Mouse (Mus musculus): ENCODE results near the gene Mrpl37.
A peak's percentile ranks its signal among the peaks of the same experiment; 100 is the strongest.

The Mrpl37 gene

DNA sequence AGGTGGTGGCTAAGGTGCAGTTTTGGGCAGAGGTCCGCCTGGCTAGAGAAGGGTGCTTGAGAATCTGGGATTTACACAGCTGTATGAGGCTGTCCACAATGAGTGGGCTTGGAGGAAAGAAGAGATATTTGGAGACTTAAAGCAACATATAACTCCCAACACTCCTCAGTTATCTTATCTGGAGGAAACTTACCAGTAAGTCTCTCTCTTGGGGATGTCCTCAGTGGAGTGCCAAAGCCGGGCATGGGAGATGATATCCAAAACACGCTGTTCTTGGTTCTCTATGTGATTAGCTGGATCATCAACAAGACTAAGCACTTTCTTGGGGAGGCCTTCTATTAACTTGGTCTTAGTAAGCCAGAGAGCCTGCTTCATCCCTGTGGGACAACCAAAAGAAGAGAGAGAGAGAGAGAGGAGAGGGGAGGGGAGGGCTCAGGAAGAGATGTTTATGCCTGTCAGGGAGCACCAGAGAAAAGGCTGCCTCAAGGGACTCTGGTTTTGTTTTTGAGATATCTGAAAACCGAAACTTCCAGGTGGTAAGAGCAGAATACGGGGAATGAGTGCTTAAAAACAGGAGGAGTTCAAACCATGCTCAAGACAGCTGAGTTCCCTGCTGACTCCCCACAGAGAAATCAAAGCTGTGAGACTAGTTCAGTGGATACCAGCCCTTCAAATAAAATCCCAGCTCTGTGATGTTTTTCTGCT is 2.1 kb downstream of the Mrpl37 start:
- no peak for DNase-seq (ENCODE audit: low spot score)

DNA sequence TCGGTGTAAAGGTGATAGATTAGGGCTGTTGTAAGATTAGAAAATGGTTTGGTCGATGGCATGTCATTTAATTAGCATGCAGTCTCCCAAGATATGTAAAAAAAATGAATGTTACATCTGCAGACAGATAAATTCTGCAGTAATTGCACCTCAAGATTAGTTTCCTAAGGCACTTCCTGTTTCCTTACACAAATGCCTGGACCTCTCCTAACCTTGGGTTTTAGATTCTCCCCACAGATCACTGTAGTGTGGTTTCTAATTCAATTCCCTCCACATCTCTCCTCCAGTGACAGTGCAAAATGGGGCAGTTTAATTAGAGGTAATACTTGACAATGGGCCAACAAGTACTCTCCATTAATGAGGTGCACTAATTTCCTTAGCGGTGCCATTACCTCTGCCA is 3.5 kb downstream of the Mrpl37 start:
- DNase-seq (ENCODE audit: low spot score): no peak

DNA sequence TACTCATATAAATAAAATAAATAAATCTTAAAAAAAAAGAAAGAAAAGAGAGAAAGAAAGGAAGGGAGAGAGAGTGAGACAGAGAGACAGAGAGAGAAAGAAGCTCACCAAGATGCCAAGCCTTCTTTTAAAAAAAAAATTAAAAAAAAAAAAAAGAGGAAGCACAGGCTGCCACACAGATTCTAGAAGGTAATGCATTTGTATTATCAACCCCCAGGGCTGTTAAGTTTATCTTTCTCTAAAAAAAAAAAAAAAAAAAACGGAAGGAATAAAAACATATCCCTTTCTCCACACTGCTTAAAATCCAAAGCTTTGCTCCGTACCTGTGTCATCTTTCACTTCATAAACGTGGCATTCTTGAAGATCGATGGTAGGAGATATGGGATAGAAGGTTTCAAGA is 5.1 kb downstream of the Mrpl37 start:
- DNase-seq (ENCODE audit: low spot score): no peak

DNA sequence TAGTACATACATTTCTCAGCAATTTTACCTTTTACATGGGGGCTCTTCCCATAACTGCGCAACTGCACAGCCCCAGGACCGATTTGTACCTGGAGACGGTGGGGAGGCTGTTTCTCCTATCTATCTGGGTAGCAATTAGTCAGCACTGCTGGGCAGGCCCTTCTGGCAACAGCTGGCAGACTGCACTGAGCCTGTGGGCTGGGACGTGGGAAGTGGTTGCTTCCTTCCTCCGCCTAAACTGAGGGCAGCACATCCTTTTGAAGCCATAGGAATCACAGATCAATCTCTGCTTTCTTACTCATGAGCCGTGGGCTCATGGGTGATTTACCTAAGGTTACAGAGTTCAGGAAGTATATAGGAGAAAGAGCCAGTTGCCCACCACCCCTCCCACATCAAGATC is 7.9 kb downstream of the Mrpl37 start:
- no peak for DNase-seq (ENCODE audit: low spot score)

- no peak for DNase-seq (ENCODE audit: low spot score)
Observed at GRCm38 (mm10) chr4:107058346-107058745, 8.3 kb downstream of the Mrpl37 start.

GRCm38 (mm10) chr4:107056088-107056487 is 10.6 kb downstream of the Mrpl37 start:
- no peak for DNase-seq (ENCODE audit: low spot score)

- no peak for DNase-seq (ENCODE audit: low spot score)
Observed at GRCm38 (mm10) chr4:107052962-107053553, 13.6 kb downstream of the Mrpl37 start.

DNA sequence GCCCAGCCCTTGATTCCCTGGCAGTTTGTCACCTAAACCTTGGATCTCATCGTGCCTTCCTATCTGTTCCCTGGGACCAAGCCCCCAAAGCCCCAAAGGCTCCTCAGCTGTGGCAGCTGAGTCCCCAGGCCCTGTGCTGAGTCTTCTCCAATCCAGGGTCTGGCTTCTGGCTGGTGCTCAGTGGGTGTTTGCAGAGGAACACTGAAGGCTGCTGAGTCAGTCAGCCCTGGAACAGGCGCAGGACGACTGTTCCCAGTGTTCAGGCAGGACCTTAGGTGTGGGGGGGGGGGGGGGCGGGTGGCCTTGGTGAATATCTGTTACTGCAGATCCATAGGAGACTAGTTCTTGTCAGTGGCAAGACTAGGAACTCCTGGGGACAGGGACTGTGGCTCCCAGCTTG is 14.8 kb downstream of the Mrpl37 start:
- no peak for DNase-seq (ENCODE audit: low spot score)

- DNase-seq (ENCODE audit: low spot score): no peak
Observed at GRCm38 (mm10) chr4:107048568-107049162, 18.0 kb downstream of the Mrpl37 start.

- no peak for DNase-seq (ENCODE audit: low spot score)
Observed at GRCm38 (mm10) chr4:107047806-107048205, 18.9 kb downstream of the Mrpl37 start.

DNA sequence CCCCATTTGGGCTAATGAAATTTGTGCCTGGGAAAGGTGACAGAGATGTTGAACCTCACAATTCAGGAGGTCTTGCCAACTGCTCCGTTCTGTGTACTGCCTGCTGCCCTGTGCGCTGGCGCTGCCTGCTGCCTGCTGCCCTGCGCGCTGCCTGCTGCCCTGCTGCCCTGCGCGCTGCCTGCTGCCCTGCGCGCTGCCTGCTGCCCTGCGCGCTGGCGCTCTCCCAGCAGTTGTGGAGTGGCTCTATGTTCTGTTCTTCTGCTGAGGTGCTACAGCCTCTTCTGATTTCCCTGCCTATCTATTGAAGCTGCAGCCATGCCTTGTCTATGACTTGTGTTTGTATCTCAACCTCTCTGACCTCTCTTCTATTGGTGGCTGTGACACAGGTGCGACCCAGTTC is 21.5 kb downstream of the Mrpl37 start:
- DNase-seq (ENCODE audit: low spot score): no peak

- no peak for DNase-seq (ENCODE audit: low spot score)
Observed at GRCm38 (mm10) chr4:107042304-107042703, 24.4 kb downstream of the Mrpl37 start.

- DNase-seq (ENCODE audit: low spot score): no peak
Observed at GRCm38 (mm10) chr4:107039270-107039669, 27.4 kb downstream of the Mrpl37 start.

DNA sequence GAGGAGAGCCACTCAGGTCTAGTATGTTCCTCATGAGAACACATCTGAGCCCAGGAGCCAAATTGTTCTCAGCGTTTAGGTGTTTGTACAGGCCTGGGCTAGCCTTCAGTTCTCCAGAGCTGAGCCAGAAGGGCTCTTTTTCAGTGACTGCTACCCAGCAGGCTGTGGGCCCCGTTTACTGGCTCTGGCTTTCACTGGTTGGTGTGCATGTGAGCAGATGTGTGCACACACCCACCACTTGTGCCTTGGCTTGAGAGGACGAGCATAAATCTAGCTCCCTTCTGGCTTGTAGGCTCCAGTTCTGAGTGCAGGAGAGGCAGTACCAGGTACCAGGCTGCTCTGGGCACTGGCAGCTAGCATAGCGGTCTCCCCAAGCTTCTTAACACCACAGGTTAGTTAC is 28.4 kb downstream of the Mrpl37 start:
- no peak for DNase-seq (ENCODE audit: low spot score)

GRCm38 (mm10) chr4:107036985-107037384 is 29.7 kb downstream of the Mrpl37 start:
- DNase-seq (ENCODE audit: low spot score): no peak

DNA sequence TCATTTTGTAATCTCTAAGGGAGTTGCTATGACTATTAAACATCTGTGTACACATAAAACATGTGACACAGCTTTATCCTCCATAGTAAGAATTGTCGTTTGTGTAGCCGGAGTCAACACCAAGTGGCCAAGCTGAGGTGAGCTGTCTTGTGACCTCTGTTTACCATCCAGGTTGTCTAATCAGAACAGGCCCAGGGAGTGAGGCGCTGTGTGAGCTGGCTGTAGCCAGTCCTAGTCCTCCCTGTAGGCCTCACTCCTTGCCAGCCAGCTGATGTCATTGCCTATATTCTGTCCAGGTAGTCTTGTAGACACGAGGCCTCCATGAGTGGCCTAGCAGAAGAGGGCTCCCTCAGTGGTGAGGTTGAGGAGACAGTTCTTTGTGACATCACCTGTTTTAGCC is 31.0 kb downstream of the Mrpl37 start:
- DNase-seq (ENCODE audit: low spot score): no peak

- no peak for DNase-seq (ENCODE audit: low spot score)
Observed at GRCm38 (mm10) chr4:107026451-107026850, 40.2 kb downstream of the Mrpl37 start.

DNA sequence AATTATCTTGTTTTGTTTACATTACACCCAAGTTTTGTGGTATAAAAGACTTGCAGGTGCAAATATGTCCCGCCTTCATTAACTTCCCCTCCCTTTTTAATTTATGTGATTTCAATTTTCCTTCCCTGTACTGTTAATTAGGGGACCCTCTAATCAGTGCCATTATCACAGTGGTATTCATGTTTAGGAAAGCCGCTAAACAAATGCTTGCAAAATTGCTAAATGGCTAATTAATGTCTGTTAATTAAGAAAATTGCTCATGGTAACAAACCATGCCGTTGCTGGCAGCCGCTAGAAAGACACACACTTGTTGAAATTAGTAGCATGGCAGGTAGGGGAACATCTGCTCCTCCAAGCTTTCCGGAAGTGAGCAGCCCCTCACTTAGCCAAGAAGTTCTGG is 41.3 kb downstream of the Mrpl37 start:
- DNase-seq (ENCODE audit: low spot score): no peak

- DNase-seq (ENCODE audit: low spot score): no peak
Observed at GRCm38 (mm10) chr4:107024899-107025298, 41.8 kb downstream of the Mrpl37 start.

DNA sequence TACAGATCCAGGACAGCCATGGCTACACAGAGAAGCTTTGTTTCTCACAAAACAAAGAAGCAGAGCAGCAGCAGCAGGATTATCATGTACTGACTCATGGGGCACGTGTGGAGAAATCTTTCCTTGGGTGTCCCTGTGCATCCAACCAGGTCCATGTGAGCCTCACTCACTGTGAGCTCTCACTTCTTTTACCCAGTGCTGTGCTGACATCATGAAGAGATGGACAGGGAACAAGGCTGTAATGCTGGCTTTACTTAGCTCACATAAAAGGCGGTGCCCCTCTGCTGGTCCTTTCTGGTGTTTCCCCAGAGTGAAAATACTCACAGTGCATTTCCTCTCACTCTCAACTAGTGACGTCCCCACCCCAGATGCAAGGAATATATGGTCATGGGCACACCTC is 45.2 kb downstream of the Mrpl37 start:
- DNase-seq (ENCODE audit: low spot score): no peak

GRCm38 (mm10) chr4:107020287-107021000 is 46.2 kb downstream of the Mrpl37 start:
- DNase-seq (ENCODE audit: low spot score): no peak

DNA sequence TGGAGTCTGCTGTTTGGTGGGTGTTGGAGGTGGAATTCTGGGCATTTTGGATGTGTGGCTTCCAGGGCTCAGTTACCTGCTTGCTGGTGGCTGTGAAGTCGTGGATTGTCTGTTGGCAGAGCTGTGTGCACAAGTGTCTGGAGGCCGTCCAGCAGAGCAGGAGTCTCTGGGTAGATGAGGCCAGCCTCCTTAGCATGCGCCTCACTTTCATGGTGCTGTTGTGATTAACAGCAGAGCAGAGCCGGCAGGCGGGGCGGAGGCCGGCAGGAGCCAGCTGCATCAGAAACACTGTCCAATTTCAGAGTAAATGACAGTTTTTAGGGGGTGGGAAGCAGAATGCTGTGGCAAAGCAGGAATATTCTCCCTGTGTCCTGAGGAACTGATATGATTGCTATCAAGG is 47.6 kb downstream of the Mrpl37 start:
- peak; percentile 59 for DNase-seq (ENCODE audit: low spot score)

- no peak for DNase-seq (ENCODE audit: low spot score)
Observed at GRCm38 (mm10) chr4:107018521-107018920, 48.1 kb downstream of the Mrpl37 start.

Data from layer of hippocampus, adult 11-12 months (tissue).